Mouse (Mus musculus) lung, embryonic 16.5 days (tissue): ENCODE results near the gene Col12a1. TPM values are rescaled to one million over a fixed set of nuclear protein-coding genes. Genes with fewer than 3 reads are reported as not detected.
"Not testable (repeated sequence)": the region's sequence is repeated elsewhere in the genome, so short reads cannot be mapped to it uniquely, and the experiment has no call there.

ENCODE experiments used
- ATAC-seq: fragments of 200-750 bp; cut with Nextera tagmentation; 2 replicates; pipeline ENCODE4 v1.8.0; 2017; ENCODE audit warnings: low read depth, mild to moderate bottlenecking, moderate library complexity
- H3K27ac ChIP-seq: fragments of 300-500 bp; sonication (generic); 2 replicates; pipeline ENCODE4 v1.5.1; 2014; ENCODE audit warnings: mild to moderate bottlenecking, control low read depth, low read length
- H3K27me3 ChIP-seq: fragments of 300-500 bp; sonication (generic); 2 replicates; pipeline ENCODE4 v1.6.1; 2014; ENCODE audit warnings: low read depth, low read length, mixed read lengths; ENCODE audit not compliant: control insufficient read depth, insufficient read depth
- H3K36me3 ChIP-seq: fragments of 300-500 bp; sonication (generic); 2 replicates; pipeline ENCODE4 v1.6.1; 2014; ENCODE audit warnings: low read length; ENCODE audit not compliant: control insufficient read depth, insufficient read depth
- H3K4me1 ChIP-seq: fragments of 300-500 bp; sonication (generic); replicated peaks from 2 replicates; pipeline ENCODE4 v1.6.1; 2014; ENCODE audit warnings: low read length, mixed read lengths; ENCODE audit not compliant: control insufficient read depth, insufficient read depth
- H3K4me2 ChIP-seq: fragments of 300-500 bp; sonication (generic); 2 replicates; pipeline ENCODE4 v1.6.1; 2014; ENCODE audit warnings: low read depth, low read length, control low read depth
- H3K4me3 ChIP-seq: fragments of 300-500 bp; sonication (generic); 2 replicates; pipeline ENCODE4 v1.5.1; 2014; ENCODE audit warnings: mild to moderate bottlenecking, low read length, control low read depth
- H3K9ac ChIP-seq: fragments of 300-500 bp; sonication (generic); 2 replicates; pipeline ENCODE4 v1.6.1; 2014; ENCODE audit warnings: low read length, control low read depth
- H3K9me3 ChIP-seq: fragments of 300-500 bp; sonication (generic); 2 replicates; pipeline ENCODE4 v1.6.1; 2016; ENCODE audit warnings: low read length; ENCODE audit not compliant: control insufficient read depth
- WGBS: fragments of 180-500 bp; shearing (Covaris S2); extraction: QIAGEN DNeasy Blood & Tissue Kit; methylation state at CpG from one replicate; pipeline ENCODE4 v1.1.7; 2014; 5-methylcytosine and 5-hydroxymethylcytosine counted together
- polyA plus RNA-seq: library from polyadenylated mRNA; unstranded; fragments of >200 nt; fragmentation: Nextera tagmentation; extraction: Ambion mirVana; gene quantifications from 2 replicates; pipeline ENCODE4 v1.2.1, GENCODE M21; 2015

The Col12a1 gene
- polyA plus RNA-seq, 1 experiment from 2014 or later = 18.0 TPM

GRCm38 (mm10) chr9:79716496-79716895, 2.1 kb downstream of the Col12a1 start:
- H3K9ac ChIP-seq = peak overlapping the region; percentile 27; the same call in 1 of the 2 replicates
- no peaks in the 10 kb centered on the region for H3K9me3 ChIP-seq
- 44% methylated on average over 5 of the region's 5 CpGs for WGBS
- peak overlapping the region; percentile 52 for H3K4me3 ChIP-seq
- H3K27ac ChIP-seq = no peak overlapping the region
- no peak for ATAC-seq
- H3K36me3 ChIP-seq = no peaks in the 10 kb centered on the region
- peaks cover 28% of the 10 kb centered on the region for H3K4me1 ChIP-seq
- H3K4me2 ChIP-seq = peak overlapping the region; percentile 70
- peaks cover 15% of the 10 kb centered on the region for H3K27me3 ChIP-seq

DNA sequence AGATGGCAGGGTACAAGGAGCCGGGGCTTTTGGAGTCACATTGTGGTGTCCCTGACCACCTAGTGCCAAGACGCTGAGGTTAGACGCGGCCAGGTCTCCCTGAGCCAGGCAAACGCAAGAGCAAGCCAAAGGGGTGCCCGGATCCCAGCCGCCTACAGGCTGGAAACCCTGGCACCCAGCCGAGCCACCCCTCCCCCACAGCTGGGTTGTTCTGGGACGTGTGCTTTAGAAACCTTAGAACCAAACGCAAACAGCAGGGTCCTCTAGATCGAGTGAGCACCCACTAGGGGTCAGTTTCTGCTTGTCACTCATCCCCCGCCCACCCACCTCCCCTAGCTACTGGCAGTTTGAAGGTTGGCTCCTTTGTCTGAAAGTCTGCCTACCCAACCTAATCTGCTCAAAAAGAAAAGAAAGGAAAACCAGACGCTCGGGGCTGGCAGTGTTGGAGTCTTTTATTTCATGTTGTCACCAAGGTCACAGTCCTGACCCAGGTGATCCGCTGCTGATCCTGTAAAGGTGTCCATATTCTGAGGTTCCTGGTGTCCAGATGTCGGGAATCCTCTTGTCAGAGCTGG, 4.1 kb downstream of the Col12a1 start:
- Histone ChIP-seq H3K4me1 (peaks cover 24% of the 10 kb centered on the region), H3K4me2 (peak overlapping the region; percentile 69), H3K9me3 (no peaks in the 10 kb centered on the region), H3K36me3 (no peaks in the 10 kb centered on the region), H3K27ac (peak overlapping the region; percentile 48), H3K9ac (peak overlapping the region; percentile 60), H3K27me3 (peaks cover 3% of the 10 kb centered on the region), H3K4me3 (peak overlapping the region; percentile 36)
- WGBS = 6% methylated on average over 16 of the region's 16 CpGs
- peak; percentile 45 for ATAC-seq

DNA sequence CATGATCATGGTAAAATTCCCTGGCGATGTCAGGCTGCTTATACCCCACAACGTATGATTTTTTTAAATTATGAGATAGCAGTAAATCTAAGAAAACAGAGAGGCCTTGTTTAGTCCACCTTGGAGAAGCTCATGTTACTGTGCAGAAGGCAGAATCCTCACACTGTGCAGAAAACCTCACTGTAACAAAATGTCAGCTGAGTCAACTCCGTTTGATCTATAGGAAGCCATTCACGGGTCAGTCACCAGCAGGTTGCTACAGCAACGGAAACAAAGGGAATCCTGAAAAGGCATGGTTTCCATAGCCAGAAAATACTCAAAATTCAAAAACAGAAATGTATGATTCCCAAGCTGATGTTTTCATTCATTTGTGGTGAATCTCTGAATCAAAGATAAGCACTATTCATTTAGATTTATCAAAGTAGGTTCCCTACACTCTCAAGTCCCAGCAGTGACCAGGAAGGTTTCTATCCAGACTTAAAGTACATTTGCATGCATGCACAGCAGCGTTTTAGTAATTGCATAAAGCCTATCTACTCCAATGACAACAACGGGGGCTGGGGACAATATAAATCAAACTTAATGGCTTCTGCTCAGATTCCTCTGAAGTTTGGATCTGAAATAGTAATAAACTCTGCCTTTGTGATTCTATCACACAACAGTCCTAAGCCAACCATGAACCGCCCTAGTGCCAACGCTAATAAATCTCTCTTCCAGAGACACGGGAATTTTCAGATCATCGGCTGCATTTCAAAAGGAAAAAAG, 28.7 kb downstream of the Col12a1 start:
- no peak for ATAC-seq

GRCm38 (mm10) chr9:79689342-79689741, 29.3 kb downstream of the Col12a1 start:
- no peak overlapping the region for H3K27ac ChIP-seq
- WGBS = 47% methylated on average over 7 of the region's 7 CpGs

More for the DNA sequence above, 28.7 kb downstream of the Col12a1 start:
- Histone ChIP-seq H3K4me3 (no peak overlapping the region), H3K4me2 (no peak overlapping the region), H3K9me3 (no peaks in the 10 kb centered on the region), H3K27ac (no peak overlapping the region), H3K4me1 (no peaks in the 10 kb centered on the region), H3K27me3 (no peaks in the 10 kb centered on the region), H3K36me3 (no peaks in the 10 kb centered on the region), H3K9ac (no peak overlapping the region)
- 57% methylated on average over 11 of the region's 11 CpGs for WGBS

DNA sequence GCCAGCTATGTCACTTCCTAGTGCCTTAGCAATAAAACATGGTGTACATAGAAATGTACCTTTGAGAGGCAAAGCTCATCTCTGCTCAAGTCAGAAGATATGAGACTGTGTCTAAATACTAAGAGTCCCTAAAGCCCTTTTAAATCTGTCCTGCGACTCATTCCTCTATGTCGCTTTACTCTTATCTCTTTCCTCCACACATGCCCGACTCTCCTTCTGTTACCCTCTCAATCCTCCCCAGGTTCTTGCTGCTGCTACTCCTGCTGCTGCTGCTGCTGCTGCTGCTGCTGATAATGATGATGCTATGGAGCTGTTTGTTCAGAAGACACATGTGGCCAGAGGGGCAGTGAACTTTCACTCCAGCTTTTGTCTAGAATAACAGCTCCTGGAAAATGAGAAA, 31.4 kb downstream of the Col12a1 start:
- H3K27ac ChIP-seq = no peak overlapping the region
- H3K36me3 ChIP-seq = no peaks in the 10 kb centered on the region
- H3K4me3 ChIP-seq = no peak overlapping the region
- ATAC-seq = no peak
- H3K27me3 ChIP-seq = no peaks in the 10 kb centered on the region
- H3K4me2 ChIP-seq = no peak overlapping the region
- no peaks in the 10 kb centered on the region for H3K9me3 ChIP-seq
- H3K9ac ChIP-seq = no peak overlapping the region
- no peaks in the 10 kb centered on the region for H3K4me1 ChIP-seq
- 46% methylated on average over 3 of the region's 3 CpGs for WGBS

More at GRCm38 (mm10) chr9:79689342-79689741, 29.3 kb downstream of the Col12a1 start:
- H3K36me3 ChIP-seq = no peaks in the 10 kb centered on the region
- H3K4me1 ChIP-seq = no peaks in the 10 kb centered on the region
- no peak overlapping the region for H3K4me2 ChIP-seq
- no peak overlapping the region for H3K9ac ChIP-seq
- ATAC-seq = no peak
- H3K9me3 ChIP-seq = no peaks in the 10 kb centered on the region
- H3K4me3 ChIP-seq = no peak overlapping the region
- no peaks in the 10 kb centered on the region for H3K27me3 ChIP-seq

DNA sequence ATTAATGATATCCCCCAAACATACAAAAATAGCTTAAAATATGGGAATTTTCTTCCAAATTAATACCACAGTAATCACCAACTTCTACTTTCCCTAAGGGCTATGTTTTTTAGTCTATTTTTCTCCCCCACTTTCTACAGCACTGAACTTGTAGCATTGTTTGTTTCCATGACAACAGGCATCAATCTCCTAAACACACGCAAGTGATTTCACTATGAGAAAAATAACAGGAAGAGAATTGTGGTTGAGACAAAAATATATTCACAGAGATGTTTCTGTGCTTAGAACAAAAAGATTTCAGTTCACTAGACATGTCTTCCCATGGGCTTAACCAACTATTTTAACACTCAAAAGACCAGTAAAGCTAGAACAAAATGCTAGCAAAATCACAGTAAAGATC, 32.6 kb downstream of the Col12a1 start:
- no peak for ATAC-seq
- no peaks in the 10 kb centered on the region for H3K4me1 ChIP-seq
- H3K27me3 ChIP-seq = no peaks in the 10 kb centered on the region
- 45% methylated on average over 1 of the region's 1 CpGs for WGBS
- no peaks in the 10 kb centered on the region for H3K9me3 ChIP-seq
- no peak overlapping the region for H3K4me2 ChIP-seq
- H3K36me3 ChIP-seq = no peaks in the 10 kb centered on the region
- H3K9ac ChIP-seq = no peak overlapping the region
- H3K27ac ChIP-seq = no peak overlapping the region
- no peak overlapping the region for H3K4me3 ChIP-seq

- H3K27ac ChIP-seq = no peak overlapping the region
- no peaks in the 10 kb centered on the region for H3K27me3 ChIP-seq
- no peak overlapping the region for H3K4me3 ChIP-seq
- no peak for ATAC-seq
- H3K4me2 ChIP-seq = no peak overlapping the region
- no peaks in the 10 kb centered on the region for H3K4me1 ChIP-seq
- no peaks in the 10 kb centered on the region for H3K9me3 ChIP-seq
- no peak overlapping the region for H3K9ac ChIP-seq
- no peaks in the 10 kb centered on the region for H3K36me3 ChIP-seq
- WGBS = 63% methylated on average over 4 of the region's 4 CpGs
Observed at GRCm38 (mm10) chr9:79680453-79681240, 38.0 kb downstream of the Col12a1 start.

DNA sequence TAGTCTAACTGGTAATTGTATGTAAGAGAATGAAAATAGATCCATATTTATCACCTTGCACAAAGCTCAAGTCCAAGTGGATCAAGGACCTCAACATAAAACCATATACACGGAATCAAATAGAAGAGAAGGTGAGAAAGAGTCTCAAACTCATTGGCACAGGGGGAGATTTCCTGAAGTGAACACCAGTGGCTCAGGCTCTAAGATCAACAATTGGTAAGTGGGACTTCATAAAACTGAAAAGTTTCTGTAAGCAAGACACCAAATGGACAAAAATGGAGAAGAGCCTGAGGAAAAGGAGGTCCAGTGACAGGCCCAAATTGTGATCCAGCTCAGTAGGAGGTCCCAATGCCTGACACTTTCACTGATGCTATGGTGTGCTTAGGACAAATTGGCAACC, 49.8 kb downstream of the Col12a1 start:
- not testable (repeated sequence) for H3K36me3 ChIP-seq, H3K4me2 ChIP-seq, H3K9me3 ChIP-seq, H3K4me1 ChIP-seq, ATAC-seq, H3K9ac ChIP-seq, H3K27me3 ChIP-seq, H3K4me3 ChIP-seq, H3K27ac ChIP-seq
- WGBS = 83% methylated on average over 1 of the region's 1 CpGs
